Mouse (Mus musculus): ENCODE results near the gene Ppm1h. TPM values are rescaled to one million over a fixed set of nuclear protein-coding genes. Genes with fewer than 3 reads are reported as not detected.

Ppm1h gene
- total RNA-seq, 2 experiments from 2014 or later, result 6.9 to 7.3 TPM

GRCm38 (mm10) chr10:122979356-122979755 is 300.8 kb downstream of the Ppm1h start:
- no peak for DNase-seq

GRCm38 (mm10) chr10:122980123-122980522 is 301.6 kb downstream of the Ppm1h start:
- DNase-seq, result no peak

- no peak for DNase-seq
Measured at GRCm38 (mm10) chr10:122982909-122983578, 304.5 kb downstream of the Ppm1h start.

- peak in 1 of 2 experiments; percentile 36 for DNase-seq
Measured at GRCm38 (mm10) chr10:122983579-122984530, 305.3 kb downstream of the Ppm1h start.

- peak in 1 of 2 experiments; percentile 28 for DNase-seq
Measured at GRCm38 (mm10) chr10:122984531-122985251, 306.1 kb downstream of the Ppm1h start.

- no peak for DNase-seq
Measured at GRCm38 (mm10) chr10:122985252-122985514, 306.6 kb downstream of the Ppm1h start.

GRCm38 (mm10) chr10:122985515-122986319 is 307.2 kb downstream of the Ppm1h start:
- peak; percentile 87 to 89 for DNase-seq

GRCm38 (mm10) chr10:122986320-122987225 is 308.0 kb downstream of the Ppm1h start:
- peak; percentile 88 to 92 for DNase-seq

GRCm38 (mm10) chr10:122987671-122988128 is 309.1 kb downstream of the Ppm1h start:
- peak; percentile 55 to 70 for DNase-seq

- peak in 1 of 2 experiments; percentile 29 for DNase-seq
Measured at GRCm38 (mm10) chr10:122988372-122988771, 309.8 kb downstream of the Ppm1h start.

- no peak for DNase-seq
Measured at GRCm38 (mm10) chr10:122989916-122990315, 311.4 kb downstream of the Ppm1h start.

- peak in 1 of 2 experiments; percentile 32 for DNase-seq
Measured at GRCm38 (mm10) chr10:122990606-122991005, 312.0 kb downstream of the Ppm1h start.

- peak; percentile 44 to 53 for DNase-seq
Measured at GRCm38 (mm10) chr10:122991053-122991452, 312.5 kb downstream of the Ppm1h start.

GRCm38 (mm10) chr10:122991648-122992047 is 313.1 kb downstream of the Ppm1h start:
- DNase-seq, result peak in 1 of 2 experiments; percentile 34

GRCm38 (mm10) chr10:122994402-122995107 is 316.0 kb downstream of the Ppm1h start:
- DNase-seq, result no peak
